ENCODE assay signal across 10 mouse cellular contexts in genomic region chr5:140772158-140772557, GRCm38 (mm10). TPM values are rescaled to one million over a fixed set of nuclear protein-coding genes. Genes with fewer than 3 reads are reported as not detected.
A peak's percentile ranks its signal among the peaks of the same experiment; 100 is the strongest.
DNase-seq lines count a peak whose midpoint lies in the region; ATAC-seq lines count a peak whose summit lies in the region.
"Had no signal": no experiment of that assay in that cellular context is flagged by ENCODE, and none has a peak within 500 bp of the region (broad histone marks: within the 10 kb centered on the region; RNA-seq: fewer than 3 reads in every experiment).

No protein-coding gene starts in this region.

- DNase-seq in heart, postnatal 4 days: no peak
- peak; percentile 44 for DNase-seq in CD4-positive, CD25-positive, alpha-beta regulatory T cell, adult 2 months (ENCODE audit: low read depth, low spot score)
- DNase-seq in liver, embryonic 11.5 days (ENCODE audit: low spot score): no peak
- no peak for DNase-seq in adrenal gland, adult 8-10 months
- no peak for DNase-seq in adrenal gland, postnatal 14 days
- DNase-seq in gastrocnemius, adult 18-20 months (ENCODE audit: low spot score): no peak
- DNase-seq: thymus, postnatal 14 days had no signal

- H3K4me3 ChIP-seq in heart, embryonic 14.5 days (ENCODE audit: control insufficient read depth in 1 of 2, insufficient read depth in 1 of 2, low read depth in 1 of 2, low read length in 2 of 2): no peak overlapping the region
- H3K4me3 ChIP-seq in forebrain, embryonic 13.5 days: no peak overlapping the region
- no peak overlapping the region for H3K4me3 ChIP-seq in liver, embryonic 11.5 days (ENCODE audit: low read depth, low read length)

- H3K9me3 ChIP-seq in heart, embryonic 14.5 days (ENCODE audit: control insufficient read depth, low read length): no peaks in the 10 kb centered on the region
- H3K9me3 ChIP-seq in forebrain, embryonic 13.5 days (replicated peaks): no peaks in the 10 kb centered on the region
- no peaks in the 10 kb centered on the region for H3K9me3 ChIP-seq in liver, embryonic 11.5 days (ENCODE audit: control insufficient read depth, low read length)

- H3K4me2 ChIP-seq in heart, embryonic 14.5 days (ENCODE audit: low read length): no peak overlapping the region
- no peak overlapping the region for H3K4me2 ChIP-seq in forebrain, embryonic 13.5 days
- H3K4me2 ChIP-seq in liver, embryonic 11.5 days: no peak overlapping the region

- peaks cover 16% of the 10 kb centered on the region for H3K36me3 ChIP-seq in heart, embryonic 14.5 days (ENCODE audit: control insufficient read depth, insufficient read depth, low read length)
- H3K36me3 ChIP-seq in forebrain, embryonic 13.5 days (ENCODE audit: poor library complexity, severe bottlenecking): peaks cover 7% of the 10 kb centered on the region; the same call in 1 of the 2 replicates
- H3K36me3 ChIP-seq in liver, embryonic 11.5 days (ENCODE audit: control insufficient read depth, insufficient read depth, low read length): peaks cover 2% of the 10 kb centered on the region; the same call in 1 of the 2 replicates

- WGBS in heart, embryonic 14.5 days: 50% methylated on average over 7 of the region's 7 CpGs
- WGBS in forebrain, embryonic 13.5 days: 65% methylated on average over 7 of the region's 7 CpGs
- 47% methylated on average over 7 of the region's 7 CpGs for WGBS in liver, embryonic 11.5 days

- H3K4me1 ChIP-seq in heart, embryonic 14.5 days (ENCODE audit: control insufficient read depth in 2 of 2, insufficient read depth in 2 of 2, low read length in 2 of 2): peaks cover 27 to 54% of the 10 kb centered on the region in 2 experiments
- peaks cover 41% of the 10 kb centered on the region for H3K4me1 ChIP-seq in forebrain, embryonic 13.5 days
- H3K4me1 ChIP-seq in liver, embryonic 11.5 days (replicated peaks; ENCODE audit: control insufficient read depth, insufficient read depth, low read length): peaks cover 34% of the 10 kb centered on the region

- H3K27me3 ChIP-seq in heart, embryonic 14.5 days (ENCODE audit: control insufficient read depth, insufficient read depth, low read length): no peaks in the 10 kb centered on the region
- H3K27me3 ChIP-seq in forebrain, embryonic 13.5 days: no peaks in the 10 kb centered on the region
- no peaks in the 10 kb centered on the region for H3K27me3 ChIP-seq in liver, embryonic 11.5 days (replicated peaks; ENCODE audit: control insufficient read depth, insufficient read depth, low read length)
- H3K27me3 ChIP-seq: CH12.LX had no signal

- no peak for ATAC-seq in heart, embryonic 14.5 days (ENCODE audit: insufficient number of reproducible peaks, insufficient read depth, low FRiP score, low read depth)
- ATAC-seq in forebrain, embryonic 13.5 days: no peak
- no peak for ATAC-seq in liver, embryonic 11.5 days (replicated peaks; ENCODE audit: low FRiP score)

- H3K9ac ChIP-seq in heart, embryonic 14.5 days (ENCODE audit: low read length): no peak overlapping the region
- H3K9ac ChIP-seq in forebrain, embryonic 13.5 days: 0 out of 2 replicates have a peak overlapping the region, but pooled peaks have one; percentile 12
- no peak overlapping the region for H3K9ac ChIP-seq in liver, embryonic 11.5 days (ENCODE audit: low read depth, low read length)

- peak overlapping the region; percentile 57 to 74 for H3K27ac ChIP-seq in heart, embryonic 14.5 days (replicated peaks in 1 of 2; ENCODE audit: control insufficient read depth in 1 of 2, insufficient read depth in 1 of 2, low read depth in 2 of 2, low read length in 2 of 2)
- H3K27ac ChIP-seq in forebrain, embryonic 13.5 days: peak overlapping the region; percentile 70
- H3K27ac ChIP-seq in liver, embryonic 11.5 days (ENCODE audit: low read depth, low read length): peak overlapping the region; percentile 68

RNA-seq across cellular contexts. Expression of gene Amz1, which starts 48.2 kb away (rescaled TPM):
- 1.0 and 1.2 TPM in 2 replicates for polyA plus RNA-seq in heart, embryonic 14.5 days (2014; fragmentation: Nextera tagmentation; extraction: Ambion mirVana)
- total RNA-seq in heart, postnatal 4 days (2021): 1 to 10 TPM in 1 of 2 experiments, under 1 TPM in 1; 0.93 to 1.5 TPM
- 2.7 and 3.3 TPM in 2 replicates for polyA plus RNA-seq in forebrain, embryonic 13.5 days (2015; fragmentation: Nextera tagmentation; extraction: Ambion mirVana)
- polyA plus RNA-seq in liver, embryonic 11.5 days (2014; fragmentation: Nextera tagmentation; extraction: Ambion mirVana): 1.2 and 2.0 TPM in 2 replicates
- total RNA-seq in adrenal gland, adult 8-10 months (2022): 1 to 10 TPM in 2 of 4 experiments, under 1 TPM in 2; 0.59 to 1.8 (median 1.2) TPM
- 0.53 and 0.85 TPM in 2 replicates for total RNA-seq in adrenal gland, postnatal 14 days (2021)
- total RNA-seq in gastrocnemius, adult 18-20 months (2021): under 1 TPM in 1 of 2 experiments, not detected in 1; 0.36 TPM

RNA-seq across cellular contexts. Expression of gene Gna12, which starts 58.1 kb away (rescaled TPM):
- polyA plus RNA-seq in heart, embryonic 14.5 days (2014; fragmentation: Nextera tagmentation; extraction: Ambion mirVana): 46.4 and 53.8 TPM in 2 replicates
- total RNA-seq in heart, postnatal 4 days (2021): 10 to 100 TPM; 85.9 to 86.8 TPM
- 11.0 and 12.6 TPM in 2 replicates for polyA plus RNA-seq in forebrain, embryonic 13.5 days (2015; fragmentation: Nextera tagmentation; extraction: Ambion mirVana)
- polyA plus RNA-seq in liver, embryonic 11.5 days (2014; fragmentation: Nextera tagmentation; extraction: Ambion mirVana): 25.1 and 31.1 TPM in 2 replicates
- total RNA-seq in adrenal gland, adult 8-10 months (2022): 100 to 1,000 TPM; 135 to 173 (median 141) TPM
- total RNA-seq in adrenal gland, postnatal 14 days (2021): 114 and 117 TPM in 2 replicates
- total RNA-seq in gastrocnemius, adult 18-20 months (2021): 10 to 100 TPM; 21.7 to 24.4 TPM
